Mouse (Mus musculus) lung, embryonic 14.5 days (tissue): ENCODE measurements at regions not wholly inside any gene's neighbourhood (a gene's known extent, or its start where the extent isn't known, plus 50 kb on each side); places are given as distances from the start of the nearest gene placed in this dataset.
A peak's percentile ranks its signal among the peaks of the same experiment; 100 is the strongest.

Source experiments
- ATAC-seq: fragments of 200-750 bp; cut with Nextera tagmentation; 2 replicates; pipeline ENCODE4 v1.8.0; 2017; ENCODE audit warnings: mild to moderate bottlenecking, moderate TSS enrichment, moderate library complexity; ENCODE audit not compliant: insufficient read depth
- DNase-seq: peaks from one replicate; pipeline ENCODE4 v3.0.0-alpha.2; 2015
- H3K27ac ChIP-seq: fragments of 300-500 bp; sonication (generic); 2 replicates; pipeline ENCODE4 v1.5.1; 2014; ENCODE audit warnings: low read depth, mild to moderate bottlenecking, moderate library complexity
- H3K27me3 ChIP-seq: fragments of 300-500 bp; sonication (generic); 2 replicates; pipeline ENCODE4 v1.6.1; 2014; ENCODE audit warnings: low read length, control low read depth; ENCODE audit not compliant: insufficient read depth
- H3K36me3 ChIP-seq: fragments of 300-500 bp; sonication (generic); 2 replicates; pipeline ENCODE4 v1.6.1; 2014; ENCODE audit warnings: control low read depth; ENCODE audit not compliant: insufficient read depth
- H3K4me1 ChIP-seq: fragments of 300-500 bp; sonication (generic); 2 replicates; pipeline ENCODE4 v1.6.1; 2014; ENCODE audit warnings: antibody characterized with exemption, control low read depth; ENCODE audit not compliant: insufficient read depth
- H3K4me2 ChIP-seq: fragments of 300-500 bp; sonication (generic); 2 replicates; pipeline ENCODE4 v1.6.1; 2014; ENCODE audit warnings: mild to moderate bottlenecking
- H3K4me3 ChIP-seq: fragments of 300-500 bp; sonication (generic); 2 replicates; pipeline ENCODE4 v1.5.1; 2014; ENCODE audit warnings: low read depth, low read length
- H3K9ac ChIP-seq: fragments of 300-500 bp; sonication (generic); 2 replicates; pipeline ENCODE4 v1.6.1; 2014
- H3K9me3 ChIP-seq: fragments of 300-500 bp; sonication (generic); 2 replicates; pipeline ENCODE4 v1.6.1; 2016; ENCODE audit warnings: low read depth, low read length, control low read depth
- CTCF ChIP-seq: IDR thresholded peaks from 2 replicates; pipeline ENCODE4 v1.5.1; 2016; ENCODE audit warnings: antibody characterized with exemption, low read depth
- WGBS: fragments of 180-500 bp; shearing (Covaris S2); extraction: QIAGEN DNeasy Blood & Tissue Kit; methylation state at CpG from one replicate; pipeline ENCODE4 v1.1.7; 2014; 5-methylcytosine and 5-hydroxymethylcytosine counted together

GRCm38 (mm10) chr13:43900115-43900514 is 115.5 kb downstream of the Cd83 start:
- no peak overlapping the region for H3K4me3 ChIP-seq
- H3K9me3 ChIP-seq: no peaks in the 10 kb centered on the region
- 75% methylated on average over 2 of the region's 2 CpGs for WGBS
- H3K4me1 ChIP-seq: no peaks in the 10 kb centered on the region
- no peak overlapping the region for H3K27ac ChIP-seq
- ATAC-seq: no peak
- no peak for TF ChIP-seq CTCF
- DNase-seq: no peak
- H3K9ac ChIP-seq: no peak overlapping the region
- no peaks in the 10 kb centered on the region for H3K27me3 ChIP-seq
- no peak overlapping the region for H3K4me2 ChIP-seq
- H3K36me3 ChIP-seq: no peaks in the 10 kb centered on the region

GRCm38 (mm10) chr13:43900758-43901157 is 116.2 kb downstream of the Cd83 start:
- no peak for ATAC-seq
- Histone ChIP-seq H3K27ac (no peak overlapping the region), H3K4me2 (no peak overlapping the region), H3K36me3 (no peaks in the 10 kb centered on the region), H3K27me3 (no peaks in the 10 kb centered on the region), H3K9ac (no peak overlapping the region), H3K4me1 (no peaks in the 10 kb centered on the region), H3K9me3 (no peaks in the 10 kb centered on the region), H3K4me3 (no peak overlapping the region)
- DNase-seq: peak; percentile 15
- WGBS: 54% methylated on average over 7 of the region's 7 CpGs
- TF ChIP-seq CTCF: no peak

- H3K36me3 ChIP-seq: no peaks in the 10 kb centered on the region
- H3K27ac ChIP-seq: no peak overlapping the region
- H3K9ac ChIP-seq: no peak overlapping the region
- TF ChIP-seq CTCF: no peak
- DNase-seq (peak; percentile 19), ATAC-seq (no peak)
- no peaks in the 10 kb centered on the region for H3K27me3 ChIP-seq
- H3K4me1 ChIP-seq: peaks cover 11% of the 10 kb centered on the region
- no peak overlapping the region for H3K4me2 ChIP-seq
- no peaks in the 10 kb centered on the region for H3K9me3 ChIP-seq
- H3K4me3 ChIP-seq: no peak overlapping the region
Measured at GRCm38 (mm10) chr13:43903391-43903790, 118.8 kb downstream of the Cd83 start.

- DNase-seq: no peak
- Histone ChIP-seq H3K4me1 (peaks cover 19% of the 10 kb centered on the region), H3K27ac (no peak overlapping the region), H3K9ac (no peak overlapping the region), H3K4me3 (no peak overlapping the region), H3K9me3 (no peaks in the 10 kb centered on the region), H3K36me3 (no peaks in the 10 kb centered on the region), H3K27me3 (no peaks in the 10 kb centered on the region), H3K4me2 (no peak overlapping the region)
- 21% methylated on average over 1 of the region's 1 CpGs for WGBS
- no peak for TF ChIP-seq CTCF
- ATAC-seq: no peak
Measured at GRCm38 (mm10) chr13:43904291-43904690, 119.7 kb downstream of the Cd83 start.

GRCm38 (mm10) chr13:43906241-43906640 is 121.7 kb downstream of the Cd83 start:
- WGBS: 84% methylated on average over 7 of the region's 7 CpGs
- Histone ChIP-seq H3K4me3 (no peak overlapping the region), H3K27ac (no peak overlapping the region), H3K9ac (no peak overlapping the region), H3K27me3 (no peaks in the 10 kb centered on the region), H3K4me2 (no peak overlapping the region), H3K36me3 (no peaks in the 10 kb centered on the region), H3K9me3 (no peaks in the 10 kb centered on the region), H3K4me1 (peaks cover 19% of the 10 kb centered on the region)
- no peak for DNase-seq
- no peak for ATAC-seq
- no peak for TF ChIP-seq CTCF

GRCm38 (mm10) chr13:43907425-43907824 is 122.8 kb downstream of the Cd83 start:
- ATAC-seq (no peak), DNase-seq (peak; percentile 54)
- no peak overlapping the region for H3K9ac ChIP-seq
- no peak overlapping the region for H3K4me3 ChIP-seq
- no peaks in the 10 kb centered on the region for H3K9me3 ChIP-seq
- peaks cover 19% of the 10 kb centered on the region for H3K4me1 ChIP-seq
- peak overlapping the region; percentile 26 for H3K4me2 ChIP-seq
- H3K36me3 ChIP-seq: no peaks in the 10 kb centered on the region
- no peaks in the 10 kb centered on the region for H3K27me3 ChIP-seq
- no peak overlapping the region for H3K27ac ChIP-seq
- 29% methylated on average over 8 of the region's 8 CpGs for WGBS
- no peak for TF ChIP-seq CTCF

GRCm38 (mm10) chr13:43908041-43908644 is 123.6 kb downstream of the Cd83 start:
- peak overlapping the region; percentile 26 for H3K4me2 ChIP-seq
- H3K4me1 ChIP-seq: peaks cover 19% of the 10 kb centered on the region
- 21% methylated on average over 16 of the region's 16 CpGs for WGBS
- DNase-seq (peak; percentile 50), ATAC-seq (peak; percentile 17; the same call in 1 of the 2 replicates)
- no peak overlapping the region for H3K4me3 ChIP-seq
- no peak overlapping the region for H3K9ac ChIP-seq
- H3K27ac ChIP-seq: no peak overlapping the region
- no peaks in the 10 kb centered on the region for H3K36me3 ChIP-seq
- no peaks in the 10 kb centered on the region for H3K9me3 ChIP-seq
- no peak for TF ChIP-seq CTCF
- H3K27me3 ChIP-seq: no peaks in the 10 kb centered on the region

GRCm38 (mm10) chr13:43909933-43910332 is 125.4 kb downstream of the Cd83 start:
- no peaks in the 10 kb centered on the region for H3K36me3 ChIP-seq
- no peak overlapping the region for H3K4me3 ChIP-seq
- ATAC-seq (no peak), DNase-seq (no peak)
- no peak overlapping the region for H3K9ac ChIP-seq
- TF ChIP-seq CTCF: no peak
- H3K4me1 ChIP-seq: peaks cover 19% of the 10 kb centered on the region
- H3K9me3 ChIP-seq: no peaks in the 10 kb centered on the region
- WGBS: 40% methylated on average over 7 of the region's 7 CpGs
- no peak overlapping the region for H3K4me2 ChIP-seq
- no peak overlapping the region for H3K27ac ChIP-seq
- H3K27me3 ChIP-seq: no peaks in the 10 kb centered on the region
